Mouse (Mus musculus): ENCODE measurements at regions not wholly inside any gene's neighbourhood (a gene's known extent, or its start where the extent isn't known, plus 50 kb on each side); places are given as distances from the start of the nearest gene placed in this dataset.

DNA sequence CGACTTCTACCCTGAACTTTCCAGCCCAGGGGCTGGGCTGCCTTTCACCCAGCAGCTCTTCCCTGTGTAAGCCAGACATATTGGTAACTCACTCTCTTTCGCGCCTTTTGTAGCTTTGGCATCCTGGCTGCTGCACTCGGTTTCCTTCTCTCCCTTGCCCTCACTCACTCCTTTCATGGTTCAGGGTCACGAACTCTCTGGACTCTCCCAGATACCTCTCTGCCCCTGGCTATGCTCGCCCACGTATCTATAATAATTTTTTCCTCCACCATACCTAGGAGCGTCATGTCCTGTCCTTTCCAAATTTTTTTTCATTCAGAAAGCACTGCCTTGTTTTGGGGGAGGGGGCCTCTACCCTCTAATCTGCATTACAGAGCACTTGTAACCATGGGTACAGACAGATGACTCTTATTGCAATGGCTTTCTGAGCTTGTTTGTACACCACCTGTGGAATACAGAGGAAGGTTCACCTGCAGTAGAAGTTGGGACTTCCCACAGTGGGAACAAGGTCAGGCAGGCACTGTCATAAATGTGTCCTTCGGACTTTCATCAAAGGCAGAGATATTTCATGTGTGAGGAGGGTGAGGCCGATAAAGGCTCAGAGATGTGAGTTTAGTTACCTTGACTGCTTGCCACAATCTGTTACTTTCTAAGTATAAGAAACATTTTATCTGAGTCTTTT, 134.8 kb upstream of the Slc38a2 start:
- Histone ChIP-seq H3K4me3 (no peak overlapping the region), H3K27ac (no peak overlapping the region; the same call in 1 of the 2 replicates)
- TF ChIP-seq CTCF (IDR thresholded peaks at IDR 0.05): no peak
- intact Hi-C loops (cut with DNase I): no loop called here
- no peak for DNase-seq

- intact Hi-C loops (cut with DNase I): no loop called here
- no peak overlapping the region for H3K4me3 ChIP-seq
- no peak overlapping the region for H3K27ac ChIP-seq
- no peak for DNase-seq
- TF ChIP-seq CTCF (IDR thresholded peaks at IDR 0.05): no peak
Observed at GRCm38 (mm10) chr15:96832389-96832788, 132.9 kb upstream of the Slc38a2 start.

DNA sequence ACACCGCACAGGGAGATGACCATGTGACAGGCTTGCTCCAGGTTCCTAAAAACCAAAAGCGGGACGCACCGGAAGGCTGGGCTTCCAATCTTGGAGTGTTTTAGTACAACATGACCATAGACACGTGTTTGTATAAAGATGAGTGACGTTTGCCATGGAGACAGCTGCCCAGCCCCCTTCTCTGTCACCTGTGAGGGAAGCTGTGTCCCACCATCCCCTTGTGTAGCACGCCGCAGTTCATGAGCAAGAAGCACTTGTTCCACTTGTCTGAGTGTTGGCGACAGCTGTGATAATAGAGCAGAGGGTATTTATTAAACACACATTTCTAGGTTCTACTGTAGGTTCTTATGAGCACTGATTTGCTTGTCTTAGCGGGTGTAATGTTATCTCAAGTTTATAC, 131.7 kb upstream of the Slc38a2 start:
- no peak overlapping the region for H3K27ac ChIP-seq

DNA sequence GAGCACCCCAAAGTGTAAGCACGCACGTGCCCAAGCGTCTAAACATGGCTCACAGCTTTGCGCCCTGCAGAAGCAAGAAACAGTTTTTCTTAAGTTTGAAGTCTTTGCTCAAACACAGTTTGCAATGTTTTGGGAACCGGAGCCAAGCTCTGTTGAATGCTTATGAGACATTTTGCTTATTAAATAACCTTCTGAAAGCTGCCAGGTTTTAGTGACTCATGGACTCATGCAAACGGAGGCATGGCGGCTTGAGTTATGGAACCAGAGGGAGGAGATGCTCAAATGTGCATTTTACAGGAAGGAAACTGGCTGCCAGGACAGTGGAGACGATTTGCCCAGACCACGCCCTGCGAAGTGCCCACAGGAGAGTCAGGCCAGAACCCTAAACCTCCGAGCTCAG, 131.0 kb upstream of the Slc38a2 start:
- H3K4me3 ChIP-seq: peak overlapping the region; percentile 49
- no peak overlapping the region; the same call in 1 of the 2 replicates for H3K27ac ChIP-seq
- intact Hi-C loops (cut with DNase I): no loop called here
- no peak for TF ChIP-seq CTCF (IDR thresholded peaks at IDR 0.05)
- no peak for DNase-seq

More for the DNA sequence above, 131.7 kb upstream of the Slc38a2 start:
- no peak overlapping the region for H3K4me3 ChIP-seq
- intact Hi-C loops (cut with DNase I): no loop called here
- DNase-seq: no peak
- TF ChIP-seq CTCF (IDR thresholded peaks at IDR 0.05): no peak

GRCm38 (mm10) chr15:96829941-96830340, 130.4 kb upstream of the Slc38a2 start:
- intact Hi-C loops (cut with DNase I): no loop called here
- Histone ChIP-seq H3K4me3 (peak overlapping the region; percentile 49), H3K27ac (peak overlapping the region; percentile 12; the same call in 1 of the 2 replicates)
- no peak for TF ChIP-seq CTCF (IDR thresholded peaks at IDR 0.05)
- peak; percentile 62 for DNase-seq

- intact Hi-C loops (cut with DNase I): no loop called here
- no peak for TF ChIP-seq CTCF (IDR thresholded peaks at IDR 0.05)
- no peak overlapping the region for H3K27ac ChIP-seq
Observed at GRCm38 (mm10) chr15:96828681-96829080, 129.2 kb upstream of the Slc38a2 start.

GRCm38 (mm10) chr15:96827931-96828330, 128.4 kb upstream of the Slc38a2 start:
- Histone ChIP-seq H3K4me3 (no peak overlapping the region), H3K27ac (no peak overlapping the region)
- no peak for TF ChIP-seq CTCF (IDR thresholded peaks at IDR 0.05)
- no peak for DNase-seq
- intact Hi-C loops (cut with DNase I): no loop called here

More at GRCm38 (mm10) chr15:96828681-96829080, 129.2 kb upstream of the Slc38a2 start:
- no peak overlapping the region for H3K4me3 ChIP-seq
- DNase-seq: no peak

DNA sequence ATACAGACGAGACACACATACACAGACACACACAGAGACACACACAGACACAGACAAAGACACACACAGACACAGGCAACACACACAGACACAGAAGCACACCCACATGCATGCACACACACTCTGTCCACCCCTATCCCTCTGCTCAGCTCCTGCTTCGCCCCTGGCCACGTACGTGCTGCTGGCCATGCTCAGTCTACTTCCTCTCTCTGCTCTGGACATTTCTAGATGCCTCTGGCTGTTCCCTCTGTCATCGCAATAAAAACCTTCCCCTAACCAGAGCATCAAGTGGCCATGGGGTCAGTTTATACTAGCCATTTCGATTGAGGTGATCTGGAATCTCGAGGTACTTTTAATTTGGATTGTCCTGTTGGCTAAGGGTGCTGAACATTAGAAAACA, 118.9 kb upstream of the Slc38a2 start:
- no peak overlapping the region for H3K27ac ChIP-seq
- H3K4me3 ChIP-seq: no peak overlapping the region
- TF ChIP-seq CTCF (IDR thresholded peaks at IDR 0.05): no peak
- intact Hi-C loops (cut with DNase I): no loop called here
- DNase-seq: no peak

GRCm38 (mm10) chr15:96817626-96818025, 118.1 kb upstream of the Slc38a2 start:
- no peak overlapping the region for H3K4me3 ChIP-seq
- intact Hi-C loops (cut with DNase I): no loop called here
- no peak for TF ChIP-seq CTCF (IDR thresholded peaks at IDR 0.05)
- no peak overlapping the region for H3K27ac ChIP-seq
- DNase-seq: no peak

DNA sequence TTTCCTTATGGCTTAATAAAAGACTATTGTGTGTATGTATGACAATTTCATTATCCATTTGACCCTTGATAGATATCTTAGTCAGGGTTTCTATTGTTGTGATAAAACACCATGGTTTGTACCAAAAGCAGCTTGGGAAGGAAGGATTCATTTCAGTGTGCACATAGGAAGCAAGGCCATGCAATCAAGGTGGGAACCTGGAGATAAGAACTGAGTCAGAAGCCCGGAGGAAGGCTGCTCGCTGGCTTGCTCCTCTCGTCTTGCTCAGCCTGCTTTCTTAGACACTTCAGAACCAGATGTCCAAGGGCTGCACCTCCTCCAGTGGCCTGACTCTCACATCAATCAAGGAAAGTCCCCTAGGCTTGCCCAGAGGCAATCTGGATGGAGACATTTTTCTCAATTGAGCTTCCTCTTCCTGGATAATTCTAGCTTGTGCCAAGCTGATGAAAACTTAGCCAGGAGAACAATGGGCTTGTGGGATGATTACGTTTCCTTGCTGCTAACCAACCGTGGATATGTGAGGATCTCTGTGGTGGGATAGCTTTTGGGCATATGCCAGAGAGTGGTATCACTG, 117.6 kb upstream of the Slc38a2 start:
- no peak for TF ChIP-seq CTCF (IDR thresholded peaks at IDR 0.05)
- DNase-seq: no peak
- intact Hi-C loops (cut with DNase I): no loop called here
- no peak overlapping the region for H3K4me3 ChIP-seq
- H3K27ac ChIP-seq: no peak overlapping the region

GRCm38 (mm10) chr15:96813472-96813871, 113.9 kb upstream of the Slc38a2 start:
- TF ChIP-seq CTCF (IDR thresholded peaks at IDR 0.05): no peak
- Histone ChIP-seq H3K4me3 (no peak overlapping the region), H3K27ac (peak overlapping the region; percentile 53; the same call in 1 of the 2 replicates)
- no peak for DNase-seq
- intact Hi-C loops (cut with DNase I): loop anchor here (5.0 kb wide), 1 partner anchor 34 kb away; no protein-coding TSS in a partner anchor

- H3K27ac ChIP-seq: no peak overlapping the region
- intact Hi-C loops (cut with DNase I): no loop called here
- no peak for DNase-seq
- TF ChIP-seq CTCF (IDR thresholded peaks at IDR 0.05): no peak
- H3K4me3 ChIP-seq: no peak overlapping the region
Observed at GRCm38 (mm10) chr15:96802729-96803053, 103.2 kb upstream of the Slc38a2 start.

DNA sequence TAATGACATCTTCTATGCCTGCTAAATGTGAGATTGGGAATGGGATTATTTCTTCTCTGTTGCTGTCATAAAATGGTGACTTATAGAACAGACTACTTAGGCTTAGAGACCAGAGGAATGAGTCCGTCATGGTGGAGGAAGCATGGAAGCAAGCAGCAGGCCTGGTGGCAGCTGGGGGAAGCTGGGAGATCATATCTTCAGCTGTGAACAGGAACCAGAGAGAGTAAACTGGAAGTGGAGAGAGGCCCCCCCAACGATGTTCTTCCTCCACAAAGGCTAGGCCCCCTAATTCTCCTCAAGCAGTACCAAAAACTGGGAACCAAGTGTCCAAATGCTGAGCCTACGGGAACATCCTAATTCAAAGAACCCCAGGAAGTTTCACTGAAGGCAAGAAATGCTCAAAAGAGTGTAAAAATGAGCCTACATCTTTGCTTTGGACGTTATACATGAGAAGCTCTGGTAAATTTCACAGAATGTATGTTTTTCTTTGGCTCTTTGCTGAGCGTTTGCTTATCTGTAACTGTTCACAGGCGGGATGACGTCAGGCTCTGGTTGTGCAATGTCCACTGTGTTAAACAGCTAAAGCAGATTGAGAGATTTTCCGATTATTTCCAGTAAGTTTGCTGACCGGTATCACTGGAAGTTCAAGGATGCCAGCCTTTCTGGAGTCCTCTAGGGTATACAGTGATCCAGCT, 102.7 kb upstream of the Slc38a2 start:
- H3K4me3 ChIP-seq: no peak overlapping the region
- intact Hi-C loops (cut with DNase I): no loop called here
- no peak overlapping the region for H3K27ac ChIP-seq
- no peak for TF ChIP-seq CTCF (IDR thresholded peaks at IDR 0.05)
- peak; percentile 45 for DNase-seq
